Mouse (Mus musculus) bone marrow macrophage, adult 2 months (primary cell): ENCODE results near the gene C2. TPM values are rescaled to one million over a fixed set of nuclear protein-coding genes. Genes with fewer than 3 reads are reported as not detected.
"Not testable (repeated sequence)": the region's sequence is repeated elsewhere in the genome, so short reads cannot be mapped to it uniquely, and the experiment has no call there.

Source experiments
- H3K27ac ChIP-seq: 2 replicates; pipeline ENCODE4 v1.5.1; 2012; ENCODE audit warnings: low read depth, low read length; ENCODE audit not compliant: insufficient read depth
- H3K4me1 ChIP-seq: 2 replicates; pipeline ENCODE4 v1.6.1; 2012; ENCODE audit warnings: low read length; ENCODE audit not compliant: control insufficient read depth, insufficient read depth
- H3K4me3 ChIP-seq: 2 replicates; pipeline ENCODE4 v1.5.1; 2012; ENCODE audit warnings: mild to moderate bottlenecking, low read length, moderate library complexity; ENCODE audit not compliant: insufficient read depth
- CTCF ChIP-seq: IDR thresholded peaks from 2 replicates; pipeline ENCODE4 v1.5.1; 2012; ENCODE audit warnings: low read depth, mild to moderate bottlenecking, low read length, moderate library complexity
- POLR2A ChIP-seq: IDR thresholded peaks from 2 replicates; pipeline ENCODE4 v1.6.1; 2012; ENCODE audit warnings: mild to moderate bottlenecking, low read depth, low read length, borderline replicate concordance
- polyA plus RNA-seq: library from polyadenylated mRNA; stranded (reverse); fragments of >200 nt; gene quantifications from 2 replicates; pipeline ENCODE4 v1.2.4, GENCODE M21; 2012; ENCODE audit not compliant: missing spikeins, insufficient read depth, insufficient read length

C2 gene
- polyA plus RNA-seq, 1 experiment, result not detected

DNA sequence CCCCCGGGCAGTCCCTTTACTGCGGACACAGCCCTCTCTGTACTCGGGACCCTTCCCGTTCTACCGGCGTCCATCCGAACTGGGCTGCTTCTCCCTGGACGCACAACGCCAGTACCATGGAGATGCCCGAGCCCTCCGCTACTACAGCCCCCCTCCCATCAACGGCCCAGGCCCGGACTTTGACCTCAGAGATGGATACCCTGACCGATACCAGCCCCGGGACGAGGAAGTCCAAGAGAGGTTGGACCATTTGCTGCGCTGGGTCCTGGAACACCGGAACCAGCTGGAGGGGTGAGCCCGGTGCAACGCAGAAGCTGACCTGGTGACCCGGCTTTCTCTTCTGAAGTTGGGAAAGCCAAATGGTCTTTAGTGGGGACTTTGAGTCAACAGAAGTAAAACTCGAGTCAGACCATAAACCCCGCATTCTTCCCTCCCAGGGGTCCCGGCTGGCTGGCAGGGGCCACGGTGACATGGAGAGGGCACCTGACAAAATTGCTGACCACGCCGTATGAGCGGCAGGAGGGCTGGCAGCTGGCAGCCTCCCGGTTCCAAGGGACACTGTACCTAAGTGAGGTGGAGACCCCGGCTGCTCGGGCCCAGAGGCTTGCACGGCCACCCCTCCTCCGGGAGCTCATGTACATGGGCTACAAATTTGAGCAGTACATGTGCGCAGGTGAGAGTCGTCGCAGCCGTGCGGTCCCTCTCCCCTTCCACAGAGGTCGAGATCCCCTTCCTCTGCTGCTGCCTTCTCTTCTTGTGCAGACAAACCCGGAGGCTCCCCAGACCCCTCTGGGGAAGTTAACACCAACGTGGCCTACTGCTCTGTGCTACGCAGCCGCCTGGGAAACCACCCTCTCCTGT, 60.4 kb downstream of the C2 start:
- H3K4me3 ChIP-seq, result peak overlapping the region; percentile 94
- H3K4me1 ChIP-seq, result peaks cover 5% of the 10 kb centered on the region
- TF ChIP-seq POLR2A, result no peak
- TF ChIP-seq CTCF, result no peak
- H3K27ac ChIP-seq, result peak overlapping the region; percentile 37

- H3K4me3 ChIP-seq, result peak within 1 kb of the TSS; percentile 94
- TF ChIP-seq CTCF, result no peak
- TF ChIP-seq POLR2A, result 0 out of 2 replicates have a peak, but pooled peaks have one; percentile 44
- peaks cover 5% of the 10 kb centered on the region for H3K4me1 ChIP-seq
- peak within 1 kb of the TSS; percentile 53 for H3K27ac ChIP-seq
These were observed 61.2 kb downstream of the C2 start, which contains the start of the genes Stk19 and Dxo for GRCm38 (mm10) chr17:34836856-34837221. Gene Stk19 (minus strand): TSS chr17:34836945. Gene Dxo (plus strand): TSS chr17:34837019.

DNA sequence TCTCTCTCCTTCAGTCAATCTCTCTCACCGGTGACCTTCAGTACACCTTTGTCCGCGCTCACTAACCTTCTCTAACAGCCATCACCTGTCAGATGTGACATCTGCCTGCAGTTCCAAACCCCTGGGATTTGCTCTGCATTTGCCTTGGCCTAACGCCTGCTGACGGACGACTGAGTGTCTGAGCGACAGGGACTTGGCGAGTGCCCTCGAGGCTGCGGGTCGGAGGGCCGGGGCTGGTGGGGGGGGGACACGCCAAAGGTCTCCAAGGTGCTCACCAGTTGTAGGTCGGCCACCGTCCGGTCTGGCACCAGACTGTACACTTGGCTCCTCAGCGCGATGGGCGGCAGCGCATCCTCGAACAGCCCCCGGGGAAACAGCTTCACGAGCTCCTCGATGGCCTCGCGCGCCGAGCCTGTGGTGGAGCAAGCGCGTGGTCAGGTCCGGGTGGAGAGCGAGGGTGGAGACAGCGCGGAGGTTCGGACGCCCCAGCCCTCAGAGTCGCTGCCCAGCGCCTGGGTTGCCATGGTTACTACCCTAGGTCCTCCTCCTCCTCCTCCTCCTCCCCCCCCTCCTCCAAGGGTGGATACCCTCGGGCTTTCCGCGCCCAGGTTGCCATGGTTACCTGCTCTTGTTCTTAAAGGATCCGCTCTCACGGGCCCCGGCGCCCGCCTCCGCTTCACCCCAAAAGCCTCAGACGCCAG, 61.8 kb downstream of the C2 start:
- H3K4me1 ChIP-seq, result peaks cover 5% of the 10 kb centered on the region
- H3K4me3 ChIP-seq, result peak overlapping the region; percentile 94
- H3K27ac ChIP-seq, result peak overlapping the region; percentile 53
- no peak for TF ChIP-seq CTCF
- TF ChIP-seq POLR2A, result no peak

- H3K4me3 ChIP-seq, H3K4me1 ChIP-seq, H3K27ac ChIP-seq: not testable (repeated sequence)
These were observed 67.3 kb downstream of the C2 start for GRCm38 (mm10) chr17:34830776-34831175.

DNA sequence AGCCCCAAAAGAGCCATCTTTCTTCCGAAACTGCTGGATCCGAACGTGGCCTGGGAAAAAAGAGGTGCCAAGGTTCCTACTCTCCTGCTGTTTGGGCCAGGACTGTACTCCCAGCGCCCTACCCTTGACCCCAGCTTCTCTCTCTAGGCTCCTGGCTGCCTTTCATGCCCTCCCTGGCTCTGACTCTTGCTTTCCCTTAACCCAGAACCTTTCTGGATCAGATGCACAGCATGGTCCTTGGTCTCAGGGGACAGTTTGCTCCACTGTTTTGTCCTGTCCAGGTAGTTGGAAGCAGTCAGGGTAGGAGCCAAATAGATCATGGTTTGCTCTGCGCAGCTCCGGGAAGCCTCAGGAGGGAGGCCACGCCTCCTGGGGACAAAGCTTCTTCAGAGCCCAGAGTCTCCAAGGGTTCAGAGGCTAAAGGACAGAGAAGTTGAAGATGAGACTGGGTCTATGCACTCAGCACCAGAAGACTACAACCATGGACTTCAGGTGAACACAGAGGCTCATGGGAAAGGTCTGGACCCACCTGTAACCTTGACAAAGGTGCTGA, 83.2 kb downstream of the C2 start:
- no peak for TF ChIP-seq CTCF
- no peak for TF ChIP-seq POLR2A
- Histone ChIP-seq H3K4me1 (no peaks in the 10 kb centered on the region), H3K4me3 (no peak overlapping the region), H3K27ac (no peak overlapping the region)

DNA sequence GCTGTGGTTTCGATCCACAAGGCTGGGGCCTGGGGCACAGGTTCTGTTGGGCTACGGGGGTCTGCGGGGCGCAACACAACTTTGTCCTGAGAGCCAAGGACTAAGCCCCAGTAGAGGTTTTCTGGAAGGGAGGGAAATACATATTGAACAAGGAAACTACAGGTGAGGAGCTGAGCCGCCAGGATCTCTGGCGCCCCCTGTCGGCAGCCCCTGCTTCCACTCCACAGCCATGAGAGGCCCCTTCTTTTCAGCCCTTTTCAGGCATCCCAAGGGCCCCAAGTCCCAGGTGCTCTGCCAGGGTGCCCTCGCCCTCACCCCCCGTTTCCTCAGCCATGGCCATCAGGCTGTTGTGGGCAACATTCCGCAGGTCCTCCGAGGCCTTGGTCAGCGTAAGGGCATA, 84.3 kb downstream of the C2 start:
- not testable (repeated sequence) for H3K27ac ChIP-seq, H3K4me3 ChIP-seq
- peak; percentile 87 for TF ChIP-seq CTCF

More for the DNA sequence above, 84.3 kb downstream of the C2 start:
- H3K4me1 ChIP-seq, result not testable (repeated sequence)

Other genes starting within 250 kb of the C2 start
- not detected in 2 replicates for gene Tnxb, start 227.7 kb downstream of the C2 start, polyA plus RNA-seq
- 0.75 and 2.2 TPM in 2 replicates for gene C4b, start 154.4 kb downstream of the C2 start, polyA plus RNA-seq
- gene Cyp21a1, start 93.7 kb downstream of the C2 start, polyA plus RNA-seq, result not detected in 2 replicates
- 33.8 and 44.1 TPM in 2 replicates for gene Stk19, start 61.3 kb downstream of the C2 start, polyA plus RNA-seq
- gene Dxo, start 61.2 kb downstream of the C2 start, polyA plus RNA-seq, result 30.8 and 38.9 TPM in 2 replicates
- gene Skiv2l, start 48.1 kb downstream of the C2 start, polyA plus RNA-seq, result 37.8 and 40.2 TPM in 2 replicates
- gene Nelfe, start 47.9 kb downstream of the C2 start, polyA plus RNA-seq, result 48.9 and 56.8 TPM in 2 replicates
- 12.0 and 13.3 TPM in 2 replicates for gene Cfb, start 35.7 kb downstream of the C2 start, polyA plus RNA-seq
- 4.0 and 4.6 TPM in 2 replicates for gene Zbtb12, start 18.8 kb downstream of the C2 start, polyA plus RNA-seq
- gene Gm20547, start 16.2 kb downstream of the C2 start, polyA plus RNA-seq, result 0.27 TPM in 1 of 2 replicates, not detected in the other
- gene Ehmt2, start 204 bp upstream of the C2 start, polyA plus RNA-seq, result 145 and 150 TPM in 2 replicates
- not detected in 2 replicates for gene Slc44a4, start 16.2 kb upstream of the C2 start, polyA plus RNA-seq
- gene Neu1, start 33.0 kb upstream of the C2 start, polyA plus RNA-seq, result 73.6 and 73.9 TPM in 2 replicates
- gene Hspa1b, start 61.0 kb upstream of the C2 start, polyA plus RNA-seq, result 1.2 and 1.5 TPM in 2 replicates
- not detected in 2 replicates for gene Gm20481, start 71.6 kb upstream of the C2 start, polyA plus RNA-seq
- gene Hspa1a, start 73.9 kb upstream of the C2 start, polyA plus RNA-seq, result 1.3 TPM in 2 replicates
- gene Hspa1l, start 74.4 kb upstream of the C2 start, polyA plus RNA-seq, result not detected in 2 replicates
- gene Lsm2, start 83.6 kb upstream of the C2 start, polyA plus RNA-seq, result 37.1 and 44.0 TPM in 2 replicates
- 28.4 and 35.2 TPM in 2 replicates for gene Vars, start 102.7 kb upstream of the C2 start, polyA plus RNA-seq
- gene Vwa7, start 118.3 kb upstream of the C2 start, polyA plus RNA-seq, result 0.31 and 0.34 TPM in 2 replicates
- not detected in 2 replicates for gene Sapcd1, start 129.8 kb upstream of the C2 start, polyA plus RNA-seq
- gene Msh5, start 148.5 kb upstream of the C2 start, polyA plus RNA-seq, result 2.4 and 3.2 TPM in 2 replicates
- gene Clic1, start 151.7 kb upstream of the C2 start, polyA plus RNA-seq, result 357 and 381 TPM in 2 replicates
- 9.0 and 10.9 TPM in 2 replicates for gene Ddah2, start 160.8 kb upstream of the C2 start, polyA plus RNA-seq
- gene Ly6g6c, start 167.1 kb upstream of the C2 start, polyA plus RNA-seq, result not detected in 2 replicates
- gene Mpig6b, start 167.9 kb upstream of the C2 start, polyA plus RNA-seq, result not detected in 2 replicates
- gene Ly6g6e, start 178.6 kb upstream of the C2 start, polyA plus RNA-seq, result not detected in 2 replicates
- 1.0 TPM in 1 of 2 replicates, not detected in the other for gene Ly6g6d, start 179.8 kb upstream of the C2 start, polyA plus RNA-seq
- not detected in 2 replicates for gene Ly6g6f, start 187.3 kb upstream of the C2 start, polyA plus RNA-seq
- gene Abhd16a, start 191.0 kb upstream of the C2 start, polyA plus RNA-seq, result 39.8 and 40.7 TPM in 2 replicates
- gene Ly6g5c, start 210.0 kb upstream of the C2 start, polyA plus RNA-seq, result not detected in 2 replicates
- 0.54 and 0.92 TPM in 2 replicates for gene Ly6g5b, start 217.2 kb upstream of the C2 start, polyA plus RNA-seq
- gene Gpank1, start 223.2 kb upstream of the C2 start, polyA plus RNA-seq, result 24.6 and 29.1 TPM in 2 replicates
- gene Csnk2b, start 223.8 kb upstream of the C2 start, polyA plus RNA-seq, result 136 and 143 TPM in 2 replicates
- 29.2 and 30.4 TPM in 2 replicates for gene D17H6S53E, start 228.1 kb upstream of the C2 start, polyA plus RNA-seq
- not detected in 2 replicates for gene Apom, start 233.8 kb upstream of the C2 start, polyA plus RNA-seq
- gene Bag6, start 236.9 kb upstream of the C2 start, polyA plus RNA-seq, result 151 and 166 TPM in 2 replicates